Mouse (Mus musculus) kidney, postnatal 14 days (tissue): Measurements from ENCODE around the gene Ubxn11.

Experiments used
- DNase-seq: peaks from one replicate; pipeline ENCODE4 v3.0.0; 2022; ENCODE audit warnings: mixed read lengths

Gene Ubxn11

GRCm38 (mm10) chr4:134154354-134154753, 52.0 kb downstream of the Ubxn11 start:
- DNase-seq, result peak; percentile 28

- no peak for DNase-seq
These were observed 53.2 kb downstream of the Ubxn11 start for GRCm38 (mm10) chr4:134155531-134155930.

GRCm38 (mm10) chr4:134155961-134156465, 53.6 kb downstream of the Ubxn11 start:
- DNase-seq, result no peak

GRCm38 (mm10) chr4:134156744-134157143, 54.4 kb downstream of the Ubxn11 start:
- DNase-seq, result no peak

DNA sequence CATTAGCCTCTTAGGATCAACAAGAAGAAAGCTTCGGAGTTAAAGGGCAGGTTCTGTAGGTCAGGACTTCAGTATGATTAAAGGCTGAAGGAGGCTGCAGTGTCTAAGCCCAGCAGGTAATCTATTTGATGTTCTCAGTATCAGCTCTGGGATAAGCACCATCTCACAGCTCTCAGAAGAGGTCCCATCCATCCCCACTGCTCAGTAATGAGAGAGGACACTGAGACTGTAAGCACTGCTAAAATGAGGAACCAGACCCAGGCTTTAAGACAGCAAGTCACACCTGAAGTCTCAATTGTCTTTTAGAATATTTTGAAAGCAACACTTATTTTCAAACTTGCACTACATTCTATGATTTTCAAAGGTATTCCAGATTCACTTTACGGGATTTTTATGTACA, 55.2 kb downstream of the Ubxn11 start:
- DNase-seq, result no peak

GRCm38 (mm10) chr4:134158774-134159173, 56.4 kb downstream of the Ubxn11 start:
- DNase-seq, result no peak

GRCm38 (mm10) chr4:134160071-134160470, 57.7 kb downstream of the Ubxn11 start:
- DNase-seq, result peak; percentile 27

DNA sequence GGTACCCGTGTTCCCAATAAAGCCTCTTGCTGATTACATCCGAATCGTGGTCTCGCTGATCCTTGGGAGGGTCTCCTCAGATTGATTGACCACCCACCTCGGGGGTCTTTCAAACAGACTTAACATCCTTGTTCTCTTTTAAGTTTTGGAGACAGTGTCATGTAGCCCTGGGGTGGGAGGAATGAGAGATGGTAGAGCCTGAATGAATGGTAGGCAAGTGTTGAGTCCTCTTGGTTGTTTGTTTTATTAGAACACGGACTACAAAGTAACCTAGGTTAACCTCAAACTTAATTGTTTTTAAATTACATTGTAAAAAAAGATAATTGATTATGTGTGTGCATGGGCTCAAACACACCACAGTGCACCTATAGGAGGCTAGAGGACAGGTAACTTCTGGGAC, 62.2 kb downstream of the Ubxn11 start:
- no peak for DNase-seq

DNA sequence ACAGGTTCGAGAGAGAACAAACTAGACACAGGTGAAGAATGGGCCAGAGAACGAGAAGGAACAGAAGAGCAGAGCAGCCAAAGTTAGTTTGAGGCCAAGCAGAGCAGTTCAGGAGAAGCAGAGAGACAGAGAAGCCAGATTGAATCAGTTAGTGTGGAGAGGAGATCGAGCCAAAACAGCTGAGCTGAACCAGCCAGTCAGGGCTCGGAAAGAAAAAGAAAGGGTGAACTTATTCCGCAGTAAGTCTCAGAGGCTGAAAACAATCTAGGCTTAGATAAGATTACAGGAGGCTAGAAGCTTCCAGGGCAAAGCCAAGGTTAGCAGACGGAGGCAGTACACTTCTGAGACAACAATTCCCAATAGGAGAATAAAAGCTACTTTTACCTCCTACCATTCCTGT, 62.7 kb downstream of the Ubxn11 start:
- DNase-seq, result no peak

- no peak for DNase-seq
These were observed 63.4 kb downstream of the Ubxn11 start for GRCm38 (mm10) chr4:134165548-134166465.

GRCm38 (mm10) chr4:134166906-134167305, 64.5 kb downstream of the Ubxn11 start:
- no peak for DNase-seq

GRCm38 (mm10) chr4:134172391-134172790, 70.0 kb downstream of the Ubxn11 start:
- no peak for DNase-seq
